Mouse (Mus musculus): ENCODE measurements around the gene Slit3. TPM values are rescaled to one million over a fixed set of nuclear protein-coding genes. Genes with fewer than 3 reads are reported as not detected.

Gene Slit3
- total and polyA plus RNA-seq, 2 experiments from 2014 or later: 5.6 to 15.0 TPM

GRCm38 (mm10) chr11:35246623-35247022 is 125.6 kb downstream of the Slit3 start:
- no peak for DNase-seq
- Histone ChIP-seq H3K4me1 (ENCODE audit: insufficient read depth) (no peaks in the 10 kb centered on the region), H3K4me3 (ENCODE audit: low read depth, low read length) (no peak overlapping the region), H3K27me3 (ENCODE audit: insufficient read depth, low read length) (no peaks in the 10 kb centered on the region), H3K9me3 (ENCODE audit: low read length) (no peaks in the 10 kb centered on the region), H3K36me3 (ENCODE audit: insufficient read depth) (no peaks in the 10 kb centered on the region), H3K27ac (ENCODE audit: low read depth, low read length) (no peak overlapping the region), H3K9ac (no peak overlapping the region), H3K4me2 (ENCODE audit: low read depth) (no peak overlapping the region)
- no peak for TF ChIP-seq CTCF (IDR thresholded peaks at IDR 0.05; ENCODE audit: low read depth)
- ATAC-seq: no peak
- WGBS: 54% methylated on average over 3 of the region's 3 CpGs

GRCm38 (mm10) chr11:35248088-35248487 is 127.1 kb downstream of the Slit3 start:
- no peak overlapping the region for H3K9ac ChIP-seq
- no peaks in the 10 kb centered on the region for H3K27me3 ChIP-seq (ENCODE audit: insufficient read depth, low read length)
- no peaks in the 10 kb centered on the region for H3K36me3 ChIP-seq (ENCODE audit: insufficient read depth)
- no peak overlapping the region for H3K4me3 ChIP-seq (ENCODE audit: low read depth, low read length)
- H3K4me1 ChIP-seq (ENCODE audit: insufficient read depth): no peaks in the 10 kb centered on the region
- TF ChIP-seq CTCF (IDR thresholded peaks at IDR 0.05; ENCODE audit: low read depth): no peak
- WGBS: 74% methylated on average over 5 of the region's 5 CpGs
- DNase-seq (no peak), ATAC-seq (no peak)
- no peak overlapping the region for H3K4me2 ChIP-seq (ENCODE audit: low read depth)
- no peak overlapping the region for H3K27ac ChIP-seq (ENCODE audit: low read depth, low read length)
- H3K9me3 ChIP-seq (ENCODE audit: low read length): no peaks in the 10 kb centered on the region

GRCm38 (mm10) chr11:35250871-35251418 is 129.9 kb downstream of the Slit3 start:
- Histone ChIP-seq H3K27ac (ENCODE audit: low read depth, low read length) (no peak overlapping the region), H3K9me3 (ENCODE audit: low read length) (no peaks in the 10 kb centered on the region), H3K4me1 (ENCODE audit: insufficient read depth) (no peaks in the 10 kb centered on the region), H3K27me3 (ENCODE audit: insufficient read depth, low read length) (no peaks in the 10 kb centered on the region), H3K9ac (no peak overlapping the region), H3K4me2 (ENCODE audit: low read depth) (no peak overlapping the region), H3K4me3 (ENCODE audit: low read depth, low read length) (no peak overlapping the region), H3K36me3 (ENCODE audit: insufficient read depth) (no peaks in the 10 kb centered on the region)
- TF ChIP-seq CTCF (IDR thresholded peaks at IDR 0.05; ENCODE audit: low read depth): no peak
- 40% methylated on average over 4 of the region's 4 CpGs for WGBS
- no peak for ATAC-seq
- no peak for DNase-seq

GRCm38 (mm10) chr11:35251910-35252309 is 130.9 kb downstream of the Slit3 start:
- no peaks in the 10 kb centered on the region for H3K27me3 ChIP-seq (ENCODE audit: insufficient read depth, low read length)
- no peaks in the 10 kb centered on the region for H3K4me1 ChIP-seq (ENCODE audit: insufficient read depth)
- no peak overlapping the region for H3K4me3 ChIP-seq (ENCODE audit: low read depth, low read length)
- 83% methylated on average over 4 of the region's 4 CpGs for WGBS
- H3K9ac ChIP-seq: no peak overlapping the region
- TF ChIP-seq CTCF (IDR thresholded peaks at IDR 0.05; ENCODE audit: low read depth): no peak
- no peaks in the 10 kb centered on the region for H3K36me3 ChIP-seq (ENCODE audit: insufficient read depth)
- no peak overlapping the region for H3K27ac ChIP-seq (ENCODE audit: low read depth, low read length)
- ATAC-seq (no peak), DNase-seq (no peak)
- H3K4me2 ChIP-seq (ENCODE audit: low read depth): no peak overlapping the region
- no peaks in the 10 kb centered on the region for H3K9me3 ChIP-seq (ENCODE audit: low read length)

DNA sequence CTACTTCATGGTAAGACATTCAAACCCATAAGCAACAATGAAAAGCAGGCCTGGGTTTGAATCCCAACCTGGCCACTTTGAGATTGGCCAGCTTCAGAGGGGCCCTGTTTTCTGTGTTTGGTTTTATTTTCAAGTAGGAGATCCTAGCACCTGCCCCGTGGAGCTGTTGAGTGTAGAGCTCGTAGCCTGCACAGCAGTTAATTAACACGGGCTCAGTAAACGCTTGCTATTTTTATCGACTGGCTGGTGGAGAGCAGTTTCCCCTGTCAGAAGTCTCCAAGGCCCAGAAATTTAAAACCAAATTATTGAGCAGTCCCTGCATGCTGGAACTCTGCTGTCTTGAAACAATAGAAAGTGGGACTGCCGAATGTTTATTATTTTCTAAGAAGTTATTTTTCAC is 136.3 kb downstream of the Slit3 start:
- 47% methylated on average over 6 of the region's 6 CpGs for WGBS
- Histone ChIP-seq H3K9me3 (ENCODE audit: low read length) (no peaks in the 10 kb centered on the region), H3K27ac (ENCODE audit: low read depth, low read length) (no peak overlapping the region), H3K4me1 (ENCODE audit: insufficient read depth) (no peaks in the 10 kb centered on the region), H3K9ac (no peak overlapping the region), H3K4me3 (ENCODE audit: low read depth, low read length) (no peak overlapping the region), H3K4me2 (ENCODE audit: low read depth) (no peak overlapping the region), H3K36me3 (ENCODE audit: insufficient read depth) (no peaks in the 10 kb centered on the region), H3K27me3 (ENCODE audit: insufficient read depth, low read length) (no peaks in the 10 kb centered on the region)
- TF ChIP-seq CTCF (IDR thresholded peaks at IDR 0.05; ENCODE audit: low read depth): no peak
- DNase-seq (no peak), ATAC-seq (no peak)

DNA sequence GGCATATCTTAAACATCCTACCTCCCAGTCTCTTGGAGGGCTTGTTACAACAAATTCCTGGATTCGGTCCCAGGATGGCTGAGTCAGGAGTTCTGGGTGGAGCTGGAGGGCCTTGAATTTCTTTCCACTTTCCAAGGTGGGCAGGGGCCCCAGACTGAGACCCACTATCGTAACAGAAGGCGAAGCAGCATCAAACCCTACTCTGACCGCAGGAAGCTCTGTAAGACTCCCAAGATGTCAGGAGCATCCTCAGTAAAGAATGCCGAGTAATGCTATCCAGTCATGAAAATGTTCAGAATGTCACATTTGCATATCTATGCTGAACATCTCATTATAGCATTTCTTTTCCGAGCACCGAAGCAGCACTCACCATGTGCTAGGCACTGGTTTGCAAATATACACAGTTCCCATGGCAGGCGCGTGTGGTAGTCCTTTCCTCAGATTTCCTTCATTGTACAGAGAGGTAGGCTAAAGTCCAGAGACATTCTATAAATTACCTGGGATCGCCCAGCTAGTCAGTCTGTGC is 140.6 kb downstream of the Slit3 start:
- Histone ChIP-seq H3K27me3 (ENCODE audit: insufficient read depth, low read length) (no peaks in the 10 kb centered on the region), H3K9me3 (ENCODE audit: low read length) (no peaks in the 10 kb centered on the region), H3K36me3 (ENCODE audit: insufficient read depth) (no peaks in the 10 kb centered on the region), H3K4me1 (ENCODE audit: insufficient read depth) (no peaks in the 10 kb centered on the region), H3K9ac (no peak overlapping the region), H3K4me2 (ENCODE audit: low read depth) (no peak overlapping the region), H3K4me3 (ENCODE audit: low read depth, low read length) (no peak overlapping the region), H3K27ac (ENCODE audit: low read depth, low read length) (no peak overlapping the region)
- 55% methylated on average over 10 of the region's 10 CpGs for WGBS
- DNase-seq (peak; percentile 41), ATAC-seq (peak; percentile 79)
- no peak for TF ChIP-seq CTCF (IDR thresholded peaks at IDR 0.05; ENCODE audit: low read depth)

DNA sequence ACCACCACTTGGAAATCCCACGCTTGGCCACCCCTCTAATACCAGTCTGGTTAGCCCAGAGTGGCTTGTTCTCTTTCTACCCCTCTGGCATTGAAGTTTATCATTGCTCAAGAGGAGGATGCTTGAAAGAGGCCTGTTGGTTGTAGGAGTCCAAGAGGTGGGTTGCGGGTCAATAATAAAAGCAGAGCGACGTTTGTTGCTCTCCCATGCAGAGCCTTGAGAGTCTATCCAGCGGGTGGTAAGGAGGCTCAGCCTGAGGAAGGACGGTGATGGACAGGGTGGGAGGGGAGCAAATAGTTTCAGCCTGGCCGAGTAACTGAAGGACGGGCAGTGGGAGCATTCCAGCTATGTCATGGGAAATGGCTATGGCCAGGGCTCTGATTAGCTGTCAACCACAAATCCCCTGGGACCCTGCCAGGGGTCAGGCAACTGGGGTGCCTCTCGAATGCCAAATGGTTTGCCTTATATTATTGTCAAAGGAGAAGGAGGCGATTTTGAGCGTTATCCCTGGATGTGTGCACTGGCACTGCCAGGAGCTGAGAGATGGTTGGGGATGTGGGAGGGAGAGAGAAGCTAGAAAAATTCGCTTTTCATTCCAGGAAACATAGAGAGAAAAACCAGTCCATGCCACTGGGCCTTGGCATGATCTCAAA is 141.4 kb downstream of the Slit3 start:
- DNase-seq: no peak
- Histone ChIP-seq H3K4me1 (ENCODE audit: insufficient read depth) (no peaks in the 10 kb centered on the region), H3K27ac (ENCODE audit: low read depth, low read length) (no peak overlapping the region), H3K9ac (no peak overlapping the region), H3K4me3 (ENCODE audit: low read depth, low read length) (no peak overlapping the region), H3K36me3 (ENCODE audit: insufficient read depth) (no peaks in the 10 kb centered on the region), H3K9me3 (ENCODE audit: low read length) (no peaks in the 10 kb centered on the region), H3K4me2 (ENCODE audit: low read depth) (no peak overlapping the region), H3K27me3 (ENCODE audit: insufficient read depth, low read length) (no peaks in the 10 kb centered on the region)
- WGBS: 47% methylated on average over 12 of the region's 12 CpGs
- TF ChIP-seq CTCF (IDR thresholded peaks at IDR 0.05; ENCODE audit: low read depth): no peak
- no peak for ATAC-seq

Data from forebrain, postnatal 0 days (tissue).